Mouse (Mus musculus): ENCODE measurements around the gene Ascl2. TPM values are rescaled to one million over a fixed set of nuclear protein-coding genes. Genes with fewer than 3 reads are reported as not detected.

Ascl2 gene
- total RNA-seq (2021) = under 1 TPM; 0.50 to 0.62 TPM

DNA sequence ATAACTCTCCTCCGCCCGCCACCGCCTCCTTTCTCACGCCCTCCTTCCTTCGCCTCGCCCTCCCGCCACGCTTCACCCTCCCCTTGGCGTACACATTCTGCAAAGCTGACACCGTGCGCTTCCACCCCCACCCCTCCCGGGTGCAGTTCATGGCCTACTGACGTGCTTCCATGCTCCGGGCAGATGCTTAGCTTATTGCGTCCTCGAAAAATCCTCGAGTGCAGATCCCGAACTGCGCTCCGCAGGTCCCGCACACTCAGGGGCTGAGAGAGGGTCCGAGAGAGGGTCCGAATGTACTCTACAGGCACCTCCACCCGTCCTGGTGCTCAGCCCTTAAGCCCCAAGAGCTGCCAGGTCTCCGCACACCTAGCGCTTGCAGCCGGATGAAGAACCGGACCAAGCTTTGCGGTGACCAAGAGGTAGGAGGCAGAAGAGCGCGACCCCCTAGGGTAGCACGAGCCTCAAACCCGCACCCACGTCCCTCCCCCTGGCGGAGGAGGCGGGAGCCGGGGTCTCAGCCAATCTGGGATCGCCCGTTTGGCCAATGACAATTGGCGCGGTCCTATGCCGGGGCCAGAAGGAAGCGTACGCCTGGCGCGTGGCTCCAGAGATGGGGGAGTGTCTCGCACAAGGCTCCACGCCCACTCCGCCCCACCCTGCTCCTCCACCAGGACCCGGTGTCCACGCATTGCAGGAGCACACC is at the start of gene Ascl2:
Gene Ascl2, minus strand, starts transcription at position 456 of the 703 bp plus-strand sequence.
- peak; percentile 53 for DNase-seq
- intact Hi-C loops (cut with DNase I) = no loop called here

- DNase-seq = no peak
- intact Hi-C loops (cut with DNase I) = no loop called here
These were observed 48.1 kb upstream of the Ascl2 start for GRCm38 (mm10) chr7:143017181-143017580.

DNA sequence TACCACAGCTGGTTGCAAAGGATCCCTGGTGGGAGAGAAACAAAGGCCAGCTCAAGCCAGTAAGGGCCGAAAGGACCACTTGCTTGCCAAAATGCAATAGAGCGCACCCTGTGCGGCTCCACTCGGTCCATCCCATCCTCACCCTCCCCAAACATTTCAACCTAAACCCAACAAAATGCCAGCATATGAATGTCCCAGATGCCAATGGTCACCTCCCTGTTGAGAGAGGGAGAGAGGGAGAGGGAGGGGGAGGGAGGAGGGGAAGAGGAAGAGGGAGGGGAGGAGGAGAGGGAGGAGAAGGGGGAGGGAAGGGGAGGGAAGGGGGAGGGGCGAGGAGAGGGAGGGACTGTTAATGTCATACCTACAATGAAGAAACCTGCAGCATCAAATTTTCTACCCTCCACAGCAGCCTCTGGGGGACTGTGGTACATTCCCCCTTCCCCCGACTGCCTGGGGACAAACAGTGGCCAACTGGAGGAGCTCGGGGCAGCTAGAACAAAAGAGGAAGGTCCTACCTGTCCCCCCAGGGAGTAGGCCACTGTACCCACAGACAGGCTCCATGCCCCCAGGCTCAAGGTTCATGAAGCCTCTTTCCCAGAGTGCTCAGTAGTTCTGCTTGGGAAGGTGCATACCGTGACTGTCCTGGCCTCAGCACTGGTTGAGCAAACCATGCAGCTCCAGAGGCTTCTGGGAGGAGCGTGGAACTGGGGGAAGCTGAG is 47.5 kb upstream of the Ascl2 start:
- no peak for DNase-seq
- intact Hi-C loops (cut with DNase I) = no loop called here

DNA sequence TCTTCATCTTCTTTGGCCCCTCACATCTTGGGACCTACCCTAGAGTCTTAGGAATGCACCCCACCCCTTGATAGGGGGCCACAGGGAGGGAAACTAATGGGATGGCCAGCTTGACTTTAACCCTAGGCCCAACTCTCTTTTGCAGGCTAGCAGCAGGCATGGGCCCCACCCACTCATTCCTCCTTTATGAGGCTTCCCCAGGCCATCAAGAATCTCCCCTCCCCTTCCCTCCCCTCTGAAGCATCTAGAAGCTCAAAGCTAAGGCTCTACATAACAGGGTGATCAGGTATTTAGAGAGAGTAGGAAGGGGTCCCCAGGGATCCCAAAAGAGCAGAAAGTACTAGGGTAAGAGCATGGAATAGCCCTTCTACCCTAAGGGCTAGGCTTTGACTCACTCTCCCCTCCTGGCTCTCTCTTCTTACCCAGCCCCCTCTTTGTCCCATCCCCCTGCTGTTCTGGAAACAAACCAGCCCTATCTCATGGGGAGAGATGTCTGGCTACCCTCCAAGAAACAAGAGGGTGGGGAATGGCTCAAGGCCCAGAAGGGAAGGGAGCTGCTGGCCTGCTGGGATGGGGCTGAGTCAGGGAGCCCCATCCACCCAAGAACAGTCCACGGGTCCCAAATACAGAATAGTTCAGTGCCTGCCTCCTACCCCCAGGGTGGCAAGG is 46.8 kb upstream of the Ascl2 start:
- intact Hi-C loops (cut with DNase I) = no loop called here

GRCm38 (mm10) chr7:143014862-143015659 is 46.0 kb upstream of the Ascl2 start:
- DNase-seq = peak; percentile 44

More for the DNA sequence above, 46.8 kb upstream of the Ascl2 start:
- peak; percentile 45 for DNase-seq

GRCm38 (mm10) chr7:143013420-143014178 is 44.5 kb upstream of the Ascl2 start:
- intact Hi-C loops (cut with DNase I) = no loop called here
- peak; percentile 72 for DNase-seq

More at GRCm38 (mm10) chr7:143014862-143015659, 46.0 kb upstream of the Ascl2 start:
- intact Hi-C loops (cut with DNase I) = no loop called here

GRCm38 (mm10) chr7:143012230-143012875 is 43.3 kb upstream of the Ascl2 start:
- DNase-seq = peak; percentile 49

DNA sequence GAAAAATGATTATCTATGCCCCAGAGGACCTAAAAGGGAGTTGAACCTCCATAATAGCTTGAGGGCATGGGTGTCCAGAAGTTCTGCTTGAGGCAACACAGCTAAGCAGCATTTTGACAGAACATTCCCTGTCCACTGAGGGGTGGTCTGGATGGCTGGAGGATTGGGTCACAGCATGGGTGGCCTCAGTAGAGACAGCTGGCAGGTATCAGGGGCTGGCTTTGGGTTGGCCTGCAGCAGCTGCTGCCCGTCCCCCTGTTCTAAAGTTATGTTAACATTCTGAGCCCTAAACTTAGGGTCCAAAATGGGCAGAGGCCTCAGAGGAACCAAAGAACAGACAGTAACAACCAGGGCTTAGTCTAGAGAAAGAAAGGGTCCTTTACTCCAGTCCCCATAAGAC is 42.2 kb upstream of the Ascl2 start:
- intact Hi-C loops (cut with DNase I) = no loop called here
- no peak for DNase-seq

More at GRCm38 (mm10) chr7:143012230-143012875, 43.3 kb upstream of the Ascl2 start:
- intact Hi-C loops (cut with DNase I) = no loop called here

- intact Hi-C loops (cut with DNase I) = loop anchor here (5.0 to 10.0 kb wide), 2 partner anchors 77 to 125 kb away; no protein-coding TSS in a partner anchor
- no peak for DNase-seq
These were observed 40.9 kb upstream of the Ascl2 start for GRCm38 (mm10) chr7:143009996-143010395.

- intact Hi-C loops (cut with DNase I) = loop anchor here (5.0 to 10.0 kb wide), 2 partner anchors 78 to 126 kb away; no protein-coding TSS in a partner anchor
- DNase-seq = no peak
These were observed 40.1 kb upstream of the Ascl2 start for GRCm38 (mm10) chr7:143008996-143009665.

- intact Hi-C loops (cut with DNase I) = loop anchor here (5.0 to 10.0 kb wide), 2 partner anchors 79 to 126 kb away; no protein-coding TSS in a partner anchor
- DNase-seq = no peak
These were observed 39.4 kb upstream of the Ascl2 start for GRCm38 (mm10) chr7:143008370-143008926.

- intact Hi-C loops (cut with DNase I) = loop anchor here (5.0 to 10.0 kb wide), 2 partner anchors 80 to 127 kb away; no protein-coding TSS in a partner anchor
- peak; percentile 97 for DNase-seq
These were observed 38.7 kb upstream of the Ascl2 start for GRCm38 (mm10) chr7:143007599-143008369.

DNA sequence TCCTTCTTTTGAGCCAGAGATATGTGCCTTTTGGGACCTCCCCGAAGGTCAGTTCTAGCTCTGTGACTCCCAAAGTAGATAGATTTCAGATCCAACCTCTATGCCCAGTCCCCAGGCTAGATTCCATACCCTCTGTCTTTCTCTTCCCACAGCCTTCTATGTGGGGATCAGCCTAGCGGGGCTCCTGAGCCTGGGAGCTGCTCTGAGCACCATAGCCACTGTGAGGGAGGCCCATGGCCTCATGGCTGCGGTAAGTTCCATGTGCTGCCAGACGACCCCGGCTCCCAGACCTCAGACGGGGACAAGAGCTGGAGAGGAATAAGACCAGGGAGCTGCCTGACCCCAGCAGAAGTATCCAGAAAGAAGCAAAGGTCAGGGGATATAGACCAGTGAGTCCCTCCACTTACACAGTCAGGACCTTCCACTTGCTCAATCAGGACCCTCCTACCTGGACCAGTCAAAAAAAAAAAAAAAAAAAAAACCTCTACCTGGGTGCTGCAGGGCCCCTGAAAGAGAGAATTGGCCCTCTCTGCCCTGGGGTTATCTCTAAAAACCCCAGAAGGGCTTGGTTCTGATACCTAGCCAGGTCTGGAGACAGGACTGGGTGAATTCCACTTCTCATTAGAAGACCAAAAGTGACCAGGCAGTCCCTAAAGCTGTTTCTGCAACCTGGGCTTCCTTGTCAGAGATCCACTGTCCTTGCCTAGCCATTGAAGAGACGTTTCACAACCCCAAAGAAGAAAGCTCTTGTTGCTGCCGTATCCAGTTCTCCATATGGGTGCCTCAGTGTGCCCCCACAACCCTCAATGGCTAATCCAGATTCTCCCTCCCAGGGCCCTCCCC is 37.9 kb upstream of the Ascl2 start:
- intact Hi-C loops (cut with DNase I) = loop anchor here (5.0 to 10.0 kb wide), 2 partner anchors 80 to 128 kb away; no protein-coding TSS in a partner anchor
- no peak for DNase-seq

- intact Hi-C loops (cut with DNase I) = loop anchor here (5.0 to 10.0 kb wide), 2 partner anchors 81 to 129 kb away; no protein-coding TSS in a partner anchor
These were observed 37.2 kb upstream of the Ascl2 start for GRCm38 (mm10) chr7:143006097-143006755.

DNA sequence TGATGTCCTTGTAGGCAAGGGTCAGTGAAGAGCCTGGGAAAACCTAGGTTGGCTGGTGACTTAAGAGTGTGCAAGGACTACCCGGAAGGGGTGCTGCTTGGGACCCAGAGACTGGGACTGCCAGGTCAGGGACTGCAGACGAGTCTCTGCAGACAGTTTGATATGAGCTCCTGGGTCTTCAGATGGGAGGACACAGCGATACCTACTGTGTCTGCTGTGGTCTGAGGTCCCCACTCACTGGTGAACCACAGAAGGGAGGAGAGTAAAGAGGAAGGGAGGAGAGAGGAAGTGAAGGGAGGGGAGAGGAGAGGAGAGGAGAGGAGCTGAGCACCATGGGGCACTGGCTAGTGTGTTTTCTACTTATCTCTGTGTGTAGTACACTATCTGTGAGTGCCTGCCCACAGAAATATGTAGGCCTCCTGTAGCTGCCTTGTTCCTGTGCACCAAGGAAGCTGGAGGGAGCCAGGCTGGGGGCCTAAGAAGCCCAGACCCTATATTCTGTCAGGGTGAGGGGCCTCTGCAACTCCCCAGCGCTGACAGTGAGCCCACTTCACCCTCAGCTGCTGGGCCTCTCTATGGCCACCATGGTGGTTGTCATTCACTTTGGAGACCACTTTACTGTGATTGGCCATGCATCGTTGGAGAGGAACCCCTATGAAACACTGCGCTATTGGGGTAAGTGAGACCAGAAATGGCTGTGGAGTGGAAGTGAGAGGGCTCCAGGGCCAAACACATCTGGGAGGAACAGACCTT is 36.5 kb upstream of the Ascl2 start:
- intact Hi-C loops (cut with DNase I) = loop anchor here (5.0 to 10.0 kb wide), 2 partner anchors 82 to 129 kb away; no protein-coding TSS in a partner anchor
- no peak for DNase-seq

More at GRCm38 (mm10) chr7:143006097-143006755, 37.2 kb upstream of the Ascl2 start:
- DNase-seq = no peak

Measured in left cerebral cortex, postnatal 4 days (tissue).